Mouse (Mus musculus) A20 (cell line): Measurements from ENCODE around the gene Kcnk12.

Experiments
- DNase-seq: peaks from one replicate; pipeline ENCODE4 v3.0.0-alpha.2; 2011; ENCODE audit warnings: low read depth, low spot score

Gene Kcnk12

GRCm38 (mm10) chr17:87698996-87699765 lies 98.6 kb downstream of the Kcnk12 start:
- no peak for DNase-seq

- no peak for DNase-seq
Observed at GRCm38 (mm10) chr17:87696814-87697213, 101.0 kb downstream of the Kcnk12 start.

- DNase-seq, result no peak
Observed at GRCm38 (mm10) chr17:87695874-87696465, 101.8 kb downstream of the Kcnk12 start.
